Mouse (Mus musculus) stomach, postnatal 0 days (tissue): ENCODE measurements at regions not wholly inside any gene's neighbourhood (a gene's known extent, or its start where the extent isn't known, plus 50 kb on each side); places are given as distances from the start of the nearest gene placed in this dataset.

ENCODE experiments used
- CTCF ChIP-seq: IDR thresholded peaks from 2 replicates; pipeline ENCODE4 v1.5.1; 2016; ENCODE audit warnings: antibody characterized with exemption, low read depth, mild to moderate bottlenecking, moderate library complexity
- EP300 ChIP-seq: optimal IDR thresholded peaks from 2 replicates; pipeline ENCODE3; 2016; ENCODE audit warnings: antibody characterized with exemption

GRCm38 (mm10) chr11:26785164-26785563, 191.4 kb upstream of the Vrk2 start:
- TF ChIP-seq CTCF (peak; percentile 76), EP300 (no peak)
